Mouse (Mus musculus) limb, embryonic 11.5 days (tissue): Measurements from ENCODE around the gene Schip1. TPM values are rescaled to one million over a fixed set of nuclear protein-coding genes. Genes with fewer than 3 reads are reported as not detected.

Experiments
- ATAC-seq: fragments of 200-750 bp; cut with Nextera tagmentation; 2 replicates; pipeline ENCODE4 v1.8.0; 2017; ENCODE audit warnings: low read depth; ENCODE audit not compliant: insufficient number of reproducible peaks, low FRiP score, low TSS enrichment
- DNase-seq: peaks from one replicate; pipeline ENCODE4 v3.0.0-alpha.2; 2015; ENCODE audit warnings: low spot score
- H3K27ac ChIP-seq: fragments of 300-500 bp; sonication (generic); replicated peaks from 2 replicates; pipeline ENCODE4 v1.5.1; 2014; ENCODE audit warnings: low read depth, mild to moderate bottlenecking, low read length
- H3K27me3 ChIP-seq: fragments of 300-500 bp; sonication (generic); 2 replicates; pipeline ENCODE4 v1.6.1; 2014; ENCODE audit warnings: mild to moderate bottlenecking, low read length, mixed read lengths; ENCODE audit not compliant: control insufficient read depth, insufficient read depth
- H3K36me3 ChIP-seq: fragments of 300-500 bp; sonication (generic); 2 replicates; pipeline ENCODE4 v1.6.1; 2014; ENCODE audit warnings: mild to moderate bottlenecking, low read length, moderate library complexity, mixed read lengths; ENCODE audit not compliant: control insufficient read depth, insufficient read depth
- H3K4me1 ChIP-seq: fragments of 300-500 bp; sonication (generic); 2 replicates; pipeline ENCODE4 v1.6.1; 2014; ENCODE audit warnings: low read length, mixed read lengths; ENCODE audit not compliant: control insufficient read depth, insufficient read depth
- H3K4me2 ChIP-seq: fragments of 300-500 bp; sonication (generic); 2 replicates; pipeline ENCODE4 v1.6.1; 2014; ENCODE audit warnings: low read depth, mild to moderate bottlenecking, moderate library complexity; ENCODE audit not compliant: severe bottlenecking
- H3K4me3 ChIP-seq: fragments of 300-500 bp; sonication (generic); 2 replicates; pipeline ENCODE4 v1.5.1; 2014; ENCODE audit warnings: low read depth, low read length
- H3K9ac ChIP-seq: fragments of 300-500 bp; sonication (generic); 2 replicates; pipeline ENCODE4 v1.6.1; 2014; ENCODE audit warnings: mild to moderate bottlenecking, low read length
- H3K9me3 ChIP-seq: fragments of 300-500 bp; sonication (generic); 2 replicates; pipeline ENCODE4 v1.6.1; 2016; ENCODE audit warnings: low read length; ENCODE audit not compliant: control insufficient read depth
- WGBS: fragments of 180-500 bp; shearing (Covaris S2); extraction: QIAGEN DNeasy Blood & Tissue Kit; methylation state at CpG from one replicate; pipeline ENCODE4 v1.1.7; 2014; 5-methylcytosine and 5-hydroxymethylcytosine counted together
- polyA plus RNA-seq: library from polyadenylated mRNA; unstranded; fragments of >200 nt; fragmentation: Nextera tagmentation; extraction: Ambion mirVana; gene quantifications from 2 replicates; pipeline ENCODE4 v1.2.1, GENCODE M21; 2014

Schip1 gene
- polyA plus RNA-seq, 1 experiment from 2014 or later: 34.9 TPM

- 45% methylated on average over 5 of the region's 5 CpGs for WGBS
- no peaks in the 10 kb centered on the region for H3K36me3 ChIP-seq
- H3K4me1 ChIP-seq: peaks cover 17% of the 10 kb centered on the region
- H3K27me3 ChIP-seq: no peaks in the 10 kb centered on the region
- DNase-seq (no peak), ATAC-seq (no peak)
- no peak overlapping the region for H3K9ac ChIP-seq
- H3K9me3 ChIP-seq: no peaks in the 10 kb centered on the region
- no peak overlapping the region for H3K27ac ChIP-seq
- no peak overlapping the region for H3K4me2 ChIP-seq
- no peak overlapping the region for H3K4me3 ChIP-seq
These were observed 402.0 kb downstream of the Schip1 start for GRCm38 (mm10) chr3:68466643-68467042.

- peak; percentile 57 for DNase-seq
- H3K4me3 ChIP-seq: peak overlapping the region; percentile 22; the same call in 1 of the 2 replicates
- peaks cover 17% of the 10 kb centered on the region for H3K4me1 ChIP-seq
- peak; percentile 54; the same call in 1 of the 2 replicates for ATAC-seq
- no peaks in the 10 kb centered on the region for H3K9me3 ChIP-seq
- 1% methylated on average over 10 of the region's 10 CpGs for WGBS
- no peaks in the 10 kb centered on the region for H3K36me3 ChIP-seq
- no peak overlapping the region; the same call in 1 of the 2 replicates for H3K9ac ChIP-seq
- H3K4me2 ChIP-seq: peak overlapping the region; percentile 42
- no peaks in the 10 kb centered on the region for H3K27me3 ChIP-seq
- no peak overlapping the region for H3K27ac ChIP-seq
These were observed 403.5 kb downstream of the Schip1 start for GRCm38 (mm10) chr3:68467941-68468687.

- H3K4me3 ChIP-seq: no peak overlapping the region
- ATAC-seq (no peak), DNase-seq (no peak)
- H3K4me2 ChIP-seq: no peak overlapping the region
- no peak overlapping the region for H3K9ac ChIP-seq
- no peaks in the 10 kb centered on the region for H3K27me3 ChIP-seq
- peaks cover 17% of the 10 kb centered on the region for H3K4me1 ChIP-seq
- WGBS: 84% methylated on average over 1 of the region's 1 CpGs
- H3K27ac ChIP-seq: no peak overlapping the region
- H3K9me3 ChIP-seq: no peaks in the 10 kb centered on the region
- no peaks in the 10 kb centered on the region for H3K36me3 ChIP-seq
These were observed 405.0 kb downstream of the Schip1 start for GRCm38 (mm10) chr3:68469643-68470042.

GRCm38 (mm10) chr3:68470061-68470460 is 405.5 kb downstream of the Schip1 start:
- peaks cover 17% of the 10 kb centered on the region for H3K4me1 ChIP-seq
- no peaks in the 10 kb centered on the region for H3K36me3 ChIP-seq
- ATAC-seq: no peak
- no peaks in the 10 kb centered on the region for H3K9me3 ChIP-seq
- no peak overlapping the region for H3K4me3 ChIP-seq
- no peak overlapping the region for H3K27ac ChIP-seq
- DNase-seq: no peak
- no peaks in the 10 kb centered on the region for H3K27me3 ChIP-seq
- WGBS: 48% methylated on average over 3 of the region's 3 CpGs
- H3K9ac ChIP-seq: no peak overlapping the region
- no peak overlapping the region for H3K4me2 ChIP-seq

GRCm38 (mm10) chr3:68470622-68471021 is 406.0 kb downstream of the Schip1 start:
- WGBS: 42% methylated on average over 5 of the region's 5 CpGs
- Histone ChIP-seq H3K4me1 (peaks cover 17% of the 10 kb centered on the region), H3K4me3 (no peak overlapping the region), H3K36me3 (no peaks in the 10 kb centered on the region), H3K4me2 (no peak overlapping the region), H3K9ac (no peak overlapping the region), H3K9me3 (no peaks in the 10 kb centered on the region), H3K27me3 (no peaks in the 10 kb centered on the region), H3K27ac (no peak overlapping the region)
- ATAC-seq (no peak), DNase-seq (no peak)

GRCm38 (mm10) chr3:68476336-68476735 is 411.7 kb downstream of the Schip1 start:
- WGBS: 89% methylated on average over 7 of the region's 7 CpGs
- H3K9me3 ChIP-seq: no peaks in the 10 kb centered on the region
- ATAC-seq: no peak
- H3K4me2 ChIP-seq: no peak overlapping the region
- H3K27me3 ChIP-seq: no peaks in the 10 kb centered on the region
- no peak overlapping the region for H3K9ac ChIP-seq
- H3K36me3 ChIP-seq: no peaks in the 10 kb centered on the region
- no peak for DNase-seq
- no peak overlapping the region for H3K27ac ChIP-seq
- H3K4me1 ChIP-seq: no peaks in the 10 kb centered on the region
- H3K4me3 ChIP-seq: no peak overlapping the region

GRCm38 (mm10) chr3:68477478-68477877 is 412.9 kb downstream of the Schip1 start:
- Histone ChIP-seq H3K27me3 (no peaks in the 10 kb centered on the region), H3K9ac (no peak overlapping the region), H3K4me3 (no peak overlapping the region), H3K36me3 (no peaks in the 10 kb centered on the region), H3K9me3 (no peaks in the 10 kb centered on the region), H3K27ac (no peak overlapping the region), H3K4me1 (no peaks in the 10 kb centered on the region), H3K4me2 (no peak overlapping the region)
- WGBS: 45% methylated on average over 2 of the region's 2 CpGs
- ATAC-seq (no peak), DNase-seq (no peak)

GRCm38 (mm10) chr3:68479266-68479665 is 414.7 kb downstream of the Schip1 start:
- WGBS: 86% methylated on average over 6 of the region's 6 CpGs
- H3K9me3 ChIP-seq: no peaks in the 10 kb centered on the region
- no peaks in the 10 kb centered on the region for H3K27me3 ChIP-seq
- H3K36me3 ChIP-seq: no peaks in the 10 kb centered on the region
- H3K4me1 ChIP-seq: no peaks in the 10 kb centered on the region
- no peak overlapping the region for H3K9ac ChIP-seq
- no peak overlapping the region for H3K4me3 ChIP-seq
- no peak overlapping the region for H3K4me2 ChIP-seq
- no peak for DNase-seq
- H3K27ac ChIP-seq: no peak overlapping the region
- no peak for ATAC-seq

- Histone ChIP-seq H3K4me3 (no peak overlapping the region), H3K4me2 (no peak overlapping the region), H3K9me3 (no peaks in the 10 kb centered on the region), H3K36me3 (no peaks in the 10 kb centered on the region), H3K4me1 (peaks cover 8% of the 10 kb centered on the region), H3K27ac (no peak overlapping the region), H3K27me3 (no peaks in the 10 kb centered on the region), H3K9ac (no peak overlapping the region)
- 83% methylated on average over 3 of the region's 3 CpGs for WGBS
- ATAC-seq (no peak), DNase-seq (no peak)
These were observed 418.9 kb downstream of the Schip1 start for GRCm38 (mm10) chr3:68483517-68483916.
